Mouse (Mus musculus): ENCODE results near the gene Atrnl1. TPM values are rescaled to one million over a fixed set of nuclear protein-coding genes. Genes with fewer than 3 reads are reported as not detected.

Gene Atrnl1
- total RNA-seq, 2 experiments from 2014 or later = 24.3 to 24.9 TPM

GRCm38 (mm10) chr19:57609361-57610057, 1.3 kb upstream of the Atrnl1 start:
- DNase-seq = peak; percentile 72 to 74
- intact Hi-C loops (cut with DNase I) = loop anchor here (5.0 to 10.0 kb wide), 2 partner anchors 205 to 242 kb away; no protein-coding TSS in a partner anchor

- intact Hi-C loops (cut with DNase I) = loop anchor here (5.0 to 10.0 kb wide), 2 partner anchors 205 to 243 kb away; no protein-coding TSS in a partner anchor
- no peak for DNase-seq
Observed at GRCm38 (mm10) chr19:57610058-57610475, 767 bp upstream of the Atrnl1 start.

- DNase-seq = peak; percentile 69 to 72
- intact Hi-C loops (cut with DNase I) = loop anchor here (5.0 to 10.0 kb wide), 2 partner anchors 207 to 244 kb away; no protein-coding TSS in a partner anchor
Observed at GRCm38 (mm10) chr19:57611291-57612178, 701 bp downstream of the Atrnl1 start.

GRCm38 (mm10) chr19:57612179-57612472, 1.3 kb downstream of the Atrnl1 start:
- peak in 1 of 2 experiments; percentile 27 for DNase-seq
- intact Hi-C loops (cut with DNase I) = loop anchor here (5.0 to 10.0 kb wide), 2 partner anchors 207 to 245 kb away; no protein-coding TSS in a partner anchor

GRCm38 (mm10) chr19:57615972-57616621, 5.3 kb downstream of the Atrnl1 start:
- intact Hi-C loops (cut with DNase I) = loop anchor here (10.0 kb wide), 1 partner anchor 211 kb away; no protein-coding TSS in a partner anchor
- no peak for DNase-seq

- intact Hi-C loops (cut with DNase I) = loop anchor here (10.0 kb wide), 1 partner anchor 214 kb away; no protein-coding TSS in a partner anchor
- DNase-seq = no peak
Observed at GRCm38 (mm10) chr19:57619088-57619487, 8.3 kb downstream of the Atrnl1 start.

- DNase-seq = no peak
- intact Hi-C loops (cut with DNase I) = no loop called here
Observed at GRCm38 (mm10) chr19:57621814-57622213, 11.0 kb downstream of the Atrnl1 start.

GRCm38 (mm10) chr19:57625738-57626137, 14.9 kb downstream of the Atrnl1 start:
- no peak for DNase-seq
- intact Hi-C loops (cut with DNase I) = no loop called here

- no peak for DNase-seq
- intact Hi-C loops (cut with DNase I) = no loop called here
Observed at GRCm38 (mm10) chr19:57627251-57627650, 16.4 kb downstream of the Atrnl1 start.

GRCm38 (mm10) chr19:57642536-57642935, 31.7 kb downstream of the Atrnl1 start:
- DNase-seq = no peak
- intact Hi-C loops (cut with DNase I) = loop anchor here (5.0 to 10.0 kb wide), 4 partner anchors 160 to 588 kb away; no protein-coding TSS in a partner anchor

GRCm38 (mm10) chr19:57642980-57643379, 32.1 kb downstream of the Atrnl1 start:
- peak; percentile 5 to 23 for DNase-seq
- intact Hi-C loops (cut with DNase I) = loop anchor here (1.0 to 10.0 kb wide), 5 partner anchors 161 to 588 kb away; no protein-coding TSS in a partner anchor

- no peak for DNase-seq
- intact Hi-C loops (cut with DNase I) = loop anchor here (10.0 kb wide), 2 partner anchors 514 to 594 kb away; no protein-coding TSS in a partner anchor
Observed at GRCm38 (mm10) chr19:57648202-57648943, 37.5 kb downstream of the Atrnl1 start.

- DNase-seq = no peak
- intact Hi-C loops (cut with DNase I) = loop anchor here (10.0 kb wide), 2 partner anchors 514 to 594 kb away; no protein-coding TSS in a partner anchor
Observed at GRCm38 (mm10) chr19:57648944-57649271, 38.1 kb downstream of the Atrnl1 start.

GRCm38 (mm10) chr19:57655083-57655482, 44.2 kb downstream of the Atrnl1 start:
- DNase-seq = peak; percentile 58 to 82
- intact Hi-C loops (cut with DNase I) = loop anchor here (1.0 to 2.0 kb wide), 3 partner anchors 815 to 972 kb away; no protein-coding TSS in a partner anchor

GRCm38 (mm10) chr19:57655491-57655890, 44.7 kb downstream of the Atrnl1 start:
- intact Hi-C loops (cut with DNase I) = loop anchor here (1.0 to 2.0 kb wide), 3 partner anchors 815 to 972 kb away; no protein-coding TSS in a partner anchor
- no peak for DNase-seq

- intact Hi-C loops (cut with DNase I) = no loop called here
- DNase-seq = no peak
Observed at GRCm38 (mm10) chr19:57657426-57658087, 46.7 kb downstream of the Atrnl1 start.

- intact Hi-C loops (cut with DNase I) = no loop called here
- DNase-seq = peak; percentile 9 to 11
Observed at GRCm38 (mm10) chr19:57658111-57659091, 47.6 kb downstream of the Atrnl1 start.

GRCm38 (mm10) chr19:57667011-57667410, 56.2 kb downstream of the Atrnl1 start:
- intact Hi-C loops (cut with DNase I) = no loop called here
- no peak for DNase-seq

All from heart, postnatal 10 days (tissue).